Mouse (Mus musculus) adrenal gland, postnatal 4 days (tissue): ENCODE data around the gene Pla2g4f. TPM values are rescaled to one million over a fixed set of nuclear protein-coding genes. Genes with fewer than 3 reads are reported as not detected.
A peak's percentile ranks its signal among the peaks of the same experiment; 100 is the strongest.

Source experiments
- DNase-seq, 2 experiments: peaks; one replicate each; pipeline ENCODE4 v3.0.0; 2021 to 2022; ENCODE audit warnings: low spot score in 2 of 2, mixed read lengths in 2 of 2
- long read RNA-seq, 2 experiments: library from polyadenylated mRNA; stranded (forward); transcript quantifications; one replicate each; pipeline ENCODE4 v2.0.0; 2021
- total RNA-seq, 2 experiments: library from RNA; stranded (reverse); gene quantifications; 2 replicates each; pipeline ENCODE4 v1.2.3; 2021

Gene Pla2g4f
- not detected for total RNA-seq
- long read RNA-seq, experiment 1, result 0 reads
- long read RNA-seq, experiment 2, result 0 reads

DNA sequence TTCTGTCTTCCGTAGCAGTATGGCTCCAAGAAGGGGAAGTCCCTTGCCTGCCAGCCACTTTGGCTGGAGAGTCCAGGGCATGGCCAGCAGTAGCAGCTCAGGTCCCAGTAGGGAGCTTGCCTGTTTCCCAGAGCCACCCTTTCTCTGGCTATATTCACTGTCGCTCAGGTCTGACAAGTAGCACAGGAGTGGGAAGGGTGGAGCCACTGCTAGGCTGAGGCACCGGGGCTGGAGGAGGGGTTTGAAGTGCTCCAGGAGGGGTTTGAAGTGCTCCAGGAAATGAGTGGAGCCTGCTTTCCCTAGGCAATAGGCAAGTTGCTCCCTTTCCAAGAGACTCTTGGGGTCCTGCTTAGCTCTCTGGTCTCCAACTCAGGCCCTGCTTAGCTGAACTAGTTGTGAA, at the start of gene Pla2g4f:
Pla2g4f (minus strand) TSS at position 190 of the 400 bp plus-strand sequence.
- no peak for DNase-seq

GRCm38 (mm10) chr2:120360425-120360824, 46.5 kb upstream of the Pla2g4f start:
- DNase-seq, result no peak

GRCm38 (mm10) chr2:120352682-120353646, 39.0 kb upstream of the Pla2g4f start, which contains the start of gene Vps39:
Gene Vps39, minus strand, starts transcription at chr2:120353137.
- peak; percentile 72 to 75 for DNase-seq

- no peak for DNase-seq
Observed at GRCm38 (mm10) chr2:120351321-120351720, 37.4 kb upstream of the Pla2g4f start.

GRCm38 (mm10) chr2:120348120-120348519, 34.2 kb upstream of the Pla2g4f start:
- DNase-seq, result no peak

- no peak for DNase-seq
Observed at GRCm38 (mm10) chr2:120341741-120342140, 27.8 kb upstream of the Pla2g4f start.

GRCm38 (mm10) chr2:120337886-120338285, 23.9 kb upstream of the Pla2g4f start:
- DNase-seq, result no peak

GRCm38 (mm10) chr2:120331575-120331974, 17.6 kb upstream of the Pla2g4f start:
- DNase-seq, result no peak

- DNase-seq, result no peak
Observed at GRCm38 (mm10) chr2:120315077-120315476, 1.1 kb upstream of the Pla2g4f start.

DNA sequence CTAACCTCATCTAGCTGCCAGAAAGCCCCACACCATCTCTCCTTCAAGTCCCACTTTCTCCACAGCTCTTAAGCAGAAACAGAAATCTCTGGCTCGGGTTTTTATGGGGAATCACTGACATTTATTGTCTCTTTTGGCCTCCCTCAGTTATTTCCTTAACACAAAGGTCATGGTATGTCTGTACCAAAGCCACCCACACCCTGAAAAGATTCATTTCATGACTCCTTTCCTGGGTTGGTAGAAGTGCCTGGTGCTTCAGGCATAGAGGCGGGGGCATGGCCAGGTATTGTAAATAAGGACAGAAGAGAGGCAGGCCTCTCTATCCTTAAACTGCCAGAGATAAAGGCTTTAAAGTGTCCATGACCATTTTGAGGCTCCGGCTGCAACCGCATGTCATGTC, 522 bp upstream of the Pla2g4f start:
- no peak for DNase-seq

DNA sequence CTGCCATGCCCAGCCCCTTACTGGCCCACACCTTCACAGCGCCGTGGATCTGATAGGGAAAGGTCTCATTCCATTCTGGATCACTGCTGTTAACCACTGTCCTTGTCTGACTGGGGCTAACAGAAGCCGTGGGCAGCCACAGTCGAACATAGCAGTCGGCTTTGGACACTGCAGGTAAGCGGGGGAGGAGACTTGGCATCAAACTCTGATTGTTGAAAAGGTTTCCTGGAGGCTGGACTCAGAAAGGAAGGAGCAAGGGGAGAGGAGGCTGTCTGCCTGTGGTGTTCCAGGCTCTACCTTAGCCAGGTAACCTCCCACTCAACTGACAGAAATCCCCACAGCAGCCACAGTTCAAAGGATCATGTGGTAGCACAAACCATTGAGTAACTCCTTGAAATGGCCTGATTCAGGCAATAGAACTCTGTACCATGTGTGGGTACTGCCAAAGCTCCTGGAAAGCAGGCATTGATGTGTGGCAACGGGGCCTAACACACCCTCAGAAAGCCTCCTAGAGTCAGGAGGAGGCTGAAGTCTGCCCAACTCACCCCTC, 1.6 kb downstream of the Pla2g4f start:
- no peak for DNase-seq

DNA sequence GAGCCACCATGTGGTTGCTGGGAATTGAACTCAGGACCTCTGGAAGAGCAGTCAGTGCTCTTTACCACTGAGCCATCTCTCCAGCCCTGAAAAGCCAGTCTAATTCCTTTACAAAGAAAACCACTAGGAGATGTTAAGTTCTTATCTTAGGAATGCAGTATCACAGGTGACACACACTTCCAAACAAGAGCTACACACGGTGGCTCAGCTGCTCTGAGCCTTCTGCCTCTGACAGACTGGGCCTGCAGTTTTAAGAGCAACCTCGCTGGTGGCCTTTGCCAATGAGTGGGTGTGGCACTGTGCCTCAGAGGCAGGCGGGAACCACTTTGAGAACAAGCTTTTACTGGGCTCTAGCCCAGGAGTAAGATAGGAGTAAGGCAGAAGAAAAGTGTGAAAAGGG, 9.9 kb downstream of the Pla2g4f start:
- DNase-seq, result no peak

- no peak for DNase-seq
Observed at GRCm38 (mm10) chr2:120301076-120301475, 12.9 kb downstream of the Pla2g4f start.

DNA sequence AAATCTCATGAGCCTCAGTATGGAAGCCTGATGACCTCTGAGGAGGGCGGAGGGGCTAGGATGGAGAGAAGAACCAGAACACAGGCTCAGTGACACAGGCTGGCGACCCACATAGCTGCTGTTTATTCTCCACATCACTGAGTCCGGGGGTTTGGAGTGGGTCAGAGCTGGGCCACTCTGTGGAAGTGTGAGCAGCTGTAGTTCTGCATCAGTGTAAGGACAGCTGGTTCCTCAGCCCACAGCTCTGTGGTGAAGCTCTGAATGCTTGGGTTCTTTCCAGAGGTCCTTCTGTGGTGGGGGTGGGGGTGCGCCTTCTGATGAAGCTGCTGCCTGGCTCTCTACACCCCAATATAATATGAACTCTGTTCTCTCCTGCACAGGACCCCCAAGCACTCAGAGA, 14.1 kb downstream of the Pla2g4f start:
- DNase-seq, result no peak

DNA sequence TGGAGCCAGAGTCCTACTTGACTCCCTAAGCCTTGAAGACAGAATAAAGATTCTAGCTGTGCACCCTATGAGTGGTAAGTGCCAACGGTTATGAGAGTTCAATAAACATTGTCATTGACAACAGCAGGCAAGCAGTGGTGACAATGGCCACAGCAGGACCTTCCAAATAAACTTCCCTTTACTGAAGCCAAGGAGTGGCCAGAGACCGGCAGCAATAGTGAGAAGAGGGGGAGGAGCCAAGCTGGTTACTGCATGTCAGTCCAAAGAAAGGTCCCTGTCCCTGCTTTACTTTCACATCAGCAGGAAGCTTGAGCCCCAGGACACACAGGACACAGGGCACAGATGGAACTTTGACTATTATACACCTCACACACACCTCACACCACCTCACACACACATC, 17.8 kb downstream of the Pla2g4f start:
- no peak for DNase-seq

GRCm38 (mm10) chr2:120291471-120292078, 22.4 kb downstream of the Pla2g4f start:
- DNase-seq, result no peak

GRCm38 (mm10) chr2:120288995-120289394, 25.0 kb downstream of the Pla2g4f start, which contains the start of gene Pla2g4d:
Gene Pla2g4d, minus strand, starts transcription at chr2:120289197.
- DNase-seq, result no peak

DNA sequence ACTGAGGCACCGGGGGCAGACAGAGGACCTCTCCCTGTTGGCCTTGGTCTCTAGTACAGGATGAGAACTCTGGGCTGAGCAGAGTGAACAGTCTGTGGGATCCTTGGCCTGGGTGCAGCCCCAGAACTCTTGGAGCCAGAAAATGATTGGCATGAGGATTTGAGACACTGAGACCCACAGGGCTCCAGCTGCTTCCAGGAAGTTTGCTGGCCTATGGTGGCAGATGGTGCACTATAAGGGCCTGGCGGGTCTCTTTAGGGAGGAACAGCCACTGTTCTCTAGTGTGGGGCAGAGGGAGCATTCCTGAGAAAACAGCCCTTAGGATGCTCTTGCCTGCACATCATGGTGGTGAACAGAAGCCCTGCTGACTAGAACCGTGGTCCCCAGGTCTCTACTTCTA, 25.6 kb downstream of the Pla2g4f start:
- DNase-seq, result no peak

DNA sequence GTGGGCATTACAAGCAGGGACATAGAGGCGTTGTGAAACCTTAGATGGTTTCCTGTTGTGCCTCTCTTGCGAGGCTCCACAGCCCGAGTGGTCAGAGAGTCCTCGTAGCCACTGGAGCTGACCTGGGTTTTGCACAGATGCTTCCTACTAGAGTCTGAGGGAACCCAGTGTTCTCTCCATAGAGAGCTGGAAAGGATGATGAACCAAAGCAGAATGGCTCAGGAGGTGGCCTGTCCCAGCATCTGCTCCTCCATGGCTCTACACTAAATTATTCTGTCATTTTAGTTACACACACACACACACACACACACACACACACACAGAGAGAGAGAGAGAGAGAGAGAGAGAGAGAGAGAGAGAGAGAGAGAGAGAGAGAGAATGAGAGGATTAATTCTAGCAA, 28.3 kb downstream of the Pla2g4f start:
- DNase-seq, result no peak

DNA sequence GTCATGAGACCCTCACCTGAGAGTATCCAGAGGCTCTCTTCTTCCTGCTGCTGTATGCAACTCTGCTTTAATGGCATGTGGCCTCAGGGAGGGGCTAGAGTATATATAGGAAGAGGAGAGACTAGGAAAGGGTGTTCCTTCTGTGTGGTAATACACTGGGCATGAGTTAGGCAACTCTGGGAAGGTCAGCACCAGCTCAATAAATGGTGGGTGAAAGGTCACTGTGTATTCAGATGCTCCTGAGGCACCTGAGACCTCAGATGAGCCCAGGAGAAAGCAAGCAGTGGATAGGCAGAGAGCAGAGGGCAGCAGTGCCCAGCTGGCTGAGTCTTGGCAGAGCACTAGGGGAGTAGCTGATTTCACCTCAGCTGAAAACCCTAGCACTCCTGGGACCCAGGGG, 29.3 kb downstream of the Pla2g4f start:
- DNase-seq, result no peak

DNA sequence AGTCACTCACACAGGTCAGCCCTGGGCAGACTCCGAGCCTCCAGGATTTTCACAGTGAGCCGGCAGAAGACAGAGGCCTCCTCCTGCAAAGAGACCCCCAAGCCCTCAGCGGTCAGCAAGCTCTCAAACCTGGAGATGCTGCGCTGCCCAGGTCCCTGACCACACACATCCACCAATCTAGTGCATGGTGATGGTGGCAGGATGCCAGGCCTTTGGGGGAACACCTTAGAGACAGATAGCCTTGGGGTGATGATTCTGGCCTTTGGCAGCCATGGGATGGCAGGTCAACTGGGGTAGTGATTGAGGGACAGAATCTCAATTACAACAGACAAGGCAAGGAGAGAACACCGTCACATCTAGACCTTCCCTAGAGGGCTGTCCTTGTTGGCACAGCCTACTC, 29.9 kb downstream of the Pla2g4f start:
- DNase-seq, result no peak

GRCm38 (mm10) chr2:120283550-120283949, 30.4 kb downstream of the Pla2g4f start:
- DNase-seq, result no peak
